8 mouse cellular contexts compared by ENCODE assay signal in genomic region chr6:135444661-135445060, GRCm38 (mm10).
A peak's percentile ranks its signal among the peaks of the same experiment; 100 is the strongest.
DNase-seq lines count a peak whose midpoint lies in the region; ATAC-seq lines count a peak whose summit lies in the region.

No protein-coding gene starts in this region.

- H3K9ac ChIP-seq in heart, embryonic 15.5 days, result peak overlapping the region; percentile 31; the same call in 1 of the 2 replicates
- no peak overlapping the region for H3K9ac ChIP-seq in liver, embryonic 12.5 days
- no peak overlapping the region for H3K9ac ChIP-seq in neural tube, embryonic 12.5 days

- peak overlapping the region; percentile 63 for H3K27ac ChIP-seq in forebrain, embryonic 10.5 days
- H3K27ac ChIP-seq in heart, embryonic 15.5 days, result no peak overlapping the region
- no peak overlapping the region for H3K27ac ChIP-seq in liver, embryonic 12.5 days
- H3K27ac ChIP-seq in neural tube, embryonic 12.5 days, result no peak overlapping the region

- H3K27me3 ChIP-seq in forebrain, embryonic 10.5 days (ENCODE audit: poor library complexity, severe bottlenecking), result peaks cover 13% of the 10 kb centered on the region; the same call in 1 of the 2 replicates
- no peaks in the 10 kb centered on the region; the same call in 1 of the 2 replicates for H3K27me3 ChIP-seq in heart, embryonic 15.5 days
- peaks cover 11% of the 10 kb centered on the region; the same call in 1 of the 2 replicates for H3K27me3 ChIP-seq in liver, embryonic 12.5 days (replicated peaks)
- H3K27me3 ChIP-seq in neural tube, embryonic 12.5 days (replicated peaks), result no peaks in the 10 kb centered on the region

- H3K4me1 ChIP-seq in forebrain, embryonic 10.5 days, result peaks cover 18% of the 10 kb centered on the region
- peaks cover 7% of the 10 kb centered on the region for H3K4me1 ChIP-seq in heart, embryonic 15.5 days (replicated peaks)
- H3K4me1 ChIP-seq in liver, embryonic 12.5 days, result no peaks in the 10 kb centered on the region
- H3K4me1 ChIP-seq in neural tube, embryonic 12.5 days, result peaks cover 11% of the 10 kb centered on the region; the same call in 1 of the 2 replicates

- H3K36me3 ChIP-seq in forebrain, embryonic 10.5 days (replicated peaks), result no peaks in the 10 kb centered on the region
- no peaks in the 10 kb centered on the region for H3K36me3 ChIP-seq in heart, embryonic 15.5 days
- no peaks in the 10 kb centered on the region for H3K36me3 ChIP-seq in liver, embryonic 12.5 days
- no peaks in the 10 kb centered on the region for H3K36me3 ChIP-seq in neural tube, embryonic 12.5 days

- ATAC-seq in heart, embryonic 15.5 days (replicated peaks; ENCODE audit: insufficient number of reproducible peaks, insufficient read depth, low FRiP score, low read depth), result peak; percentile 77
- peak; percentile 57 for ATAC-seq in liver, embryonic 12.5 days
- peak; percentile 94 for ATAC-seq in neural tube, embryonic 12.5 days (ENCODE audit: low FRiP score, low read depth)

- 4% methylated on average over 11 of the region's 11 CpGs for WGBS in forebrain, embryonic 10.5 days
- WGBS in heart, embryonic 15.5 days, result 5% methylated on average over 11 of the region's 11 CpGs
- WGBS in liver, embryonic 12.5 days (ENCODE audit: insufficient replicate concordance), result 6% methylated on average over 11 of the region's 11 CpGs
- 4% methylated on average over 11 of the region's 11 CpGs for WGBS in neural tube, embryonic 12.5 days

- DNase-seq in CD4-positive, CD25-positive, alpha-beta regulatory T cell, adult 2 months (ENCODE audit: low read depth, low spot score), result peak; percentile 72
- peak; percentile 9 for DNase-seq in c-Kit-negative CD71-positive TER-119-positive erythroid progenitor cells, embryonic 14.5 days (ENCODE audit: low read depth, low spot score)
- DNase-seq in forebrain, embryonic 10.5 days (ENCODE audit: extremely low spot score, low spot score), result peak; percentile 81
- peak; percentile 91 for DNase-seq in kidney, postnatal 14 days
- DNase-seq in telencephalon, adult 2 months (ENCODE audit: low read depth, low spot score), result peak; percentile 73

- peak overlapping the region; percentile 51 for H3K4me2 ChIP-seq in heart, embryonic 15.5 days
- H3K4me2 ChIP-seq in liver, embryonic 12.5 days, result no peak overlapping the region
- H3K4me2 ChIP-seq in neural tube, embryonic 12.5 days (replicated peaks), result peak overlapping the region; percentile 52

- peak overlapping the region; percentile 16 for H3K4me3 ChIP-seq in forebrain, embryonic 10.5 days
- no peak overlapping the region for H3K4me3 ChIP-seq in heart, embryonic 15.5 days
- no peak overlapping the region for H3K4me3 ChIP-seq in liver, embryonic 12.5 days
- no peak overlapping the region for H3K4me3 ChIP-seq in neural tube, embryonic 12.5 days

- H3K9me3 ChIP-seq in forebrain, embryonic 10.5 days, result no peaks in the 10 kb centered on the region
- H3K9me3 ChIP-seq in heart, embryonic 15.5 days (replicated peaks), result no peaks in the 10 kb centered on the region; the same call in 1 of the 2 replicates
- H3K9me3 ChIP-seq in liver, embryonic 12.5 days (replicated peaks), result no peaks in the 10 kb centered on the region
- H3K9me3 ChIP-seq in neural tube, embryonic 12.5 days, result no peaks in the 10 kb centered on the region

Comparison
In these comparisons a context has a peak if more than half of its experiments do, and no peak if none do; other contexts are left out.
1. DNase-seq: peak in every context shown above with its lines; median percentile 91 in kidney, postnatal 14 days; 81 in forebrain, embryonic 10.5 days; 73 in telencephalon, adult 2 months; 72 in CD4-positive, CD25-positive, alpha-beta regulatory T cell, adult 2 months; 9 in c-Kit-negative CD71-positive TER-119-positive erythroid progenitor cells, embryonic 14.5 days.